Mouse (Mus musculus): Measurements from ENCODE around the gene Rab11b. TPM values are rescaled to one million over a fixed set of nuclear protein-coding genes. Genes with fewer than 3 reads are reported as not detected.
A peak's percentile ranks its signal among the peaks of the same experiment; 100 is the strongest.

The Rab11b gene
- polyA plus RNA-seq (2011; ENCODE audit: insufficient read depth, insufficient read length, low read depth, missing spikeins): 57.9 and 73.6 TPM in 2 replicates

DNA sequence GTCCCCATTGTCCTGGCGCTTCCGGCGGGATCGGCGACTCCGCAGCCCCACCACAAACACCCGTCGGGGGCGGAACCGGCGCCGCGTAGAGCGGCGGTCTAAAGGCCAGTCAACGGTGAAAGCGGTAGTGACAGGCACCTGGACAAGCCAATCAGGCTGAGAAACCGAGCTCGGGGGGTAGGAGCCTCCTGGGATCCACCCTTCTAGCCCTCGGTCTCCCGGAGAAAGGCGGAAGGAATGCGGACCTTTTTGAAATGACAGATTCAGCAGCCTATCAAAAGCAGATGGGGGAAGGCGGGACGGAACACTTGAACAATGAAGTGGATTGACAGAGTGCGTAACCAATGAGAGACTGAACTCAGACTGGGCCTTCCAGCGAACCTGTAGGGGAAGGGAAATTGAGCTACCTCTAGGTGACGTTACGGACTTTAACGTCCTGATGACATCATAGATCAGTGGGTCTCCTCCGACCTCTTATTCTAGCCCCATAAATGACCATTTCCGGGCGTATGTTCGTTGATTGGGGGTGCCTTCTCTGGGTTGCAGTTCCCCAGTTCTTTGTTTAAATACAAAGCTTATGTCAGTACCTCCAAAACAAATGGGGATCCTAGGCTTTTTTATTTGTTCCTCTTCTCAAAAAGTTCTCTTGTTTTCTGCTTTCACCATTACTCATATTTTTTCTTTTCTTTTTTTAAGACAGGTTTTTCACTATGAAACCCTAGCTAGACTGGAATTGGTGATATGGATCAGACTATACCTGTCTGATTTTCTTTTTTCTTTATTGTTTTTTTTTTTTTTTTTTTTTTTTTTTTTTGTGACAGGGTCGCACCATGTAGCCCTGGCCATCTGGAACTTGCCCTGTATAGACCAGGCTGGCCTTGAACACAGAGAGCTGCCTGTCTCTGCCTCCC lies at the start of gene Rab11b:
Gene Rab11b, minus strand, starts transcription at position 276 of the 911 bp plus-strand sequence.
- Histone ChIP-seq H3K4me3 (ENCODE audit: low read depth, low read length) (peak within 1 kb of the TSS; percentile 77), H3K9me3 (replicated peaks; ENCODE audit: control insufficient read depth, insufficient read depth, low read length, poor library complexity, severe bottlenecking) (no peaks in the 10 kb centered on the region), H3K9ac (ENCODE audit: low read depth, poor library complexity, severe bottlenecking) (peak within 1 kb of the TSS; percentile 85), H3K36me3 (ENCODE audit: control insufficient read depth, insufficient read depth, low read length, poor library complexity, severe bottlenecking) (no peaks in the 10 kb centered on the region), H3K27me3 (ENCODE audit: control insufficient read depth, insufficient read depth, low read length, poor library complexity, severe bottlenecking) (no peaks in the 10 kb centered on the region), H3K4me1 (ENCODE audit: control insufficient read depth, insufficient read depth, low read length) (peaks cover under 1% of the 10 kb centered on the region), H3K27ac (ENCODE audit: insufficient read depth, low read length) (peak within 1 kb of the TSS; percentile 82)
- TF ChIP-seq POLR2A (IDR thresholded peaks at IDR 0.05; ENCODE audit: insufficient read depth, low read length) (no peak), CTCF (IDR thresholded peaks at IDR 0.05; ENCODE audit: low read depth, low read length) (no peak), EP300 (IDR thresholded peaks at IDR 0.05; ENCODE audit: insufficient read depth, low read depth, low read length) (no peak)

DNA sequence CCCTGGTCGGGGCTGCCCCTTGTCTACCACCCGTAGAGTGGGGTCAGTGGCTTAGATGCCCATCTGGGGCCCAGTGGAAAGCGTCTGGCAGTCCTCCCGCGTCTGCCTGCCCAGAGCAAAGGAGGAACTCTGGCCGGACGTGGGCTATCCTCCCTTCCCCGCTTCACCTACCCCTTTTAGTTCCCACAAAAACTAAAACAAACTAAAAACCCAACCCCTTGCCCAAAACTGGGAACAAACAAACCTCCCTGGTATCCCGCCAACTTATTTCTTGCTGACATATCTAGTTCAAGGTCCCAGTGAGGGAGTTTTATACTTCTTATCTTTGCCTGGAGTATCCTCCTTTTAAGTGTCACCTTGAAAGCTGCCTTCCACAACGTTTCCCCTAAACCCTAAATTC lies 47.9 kb upstream of the Rab11b start:
- Histone ChIP-seq H3K36me3 (ENCODE audit: control insufficient read depth, insufficient read depth, low read length, poor library complexity, severe bottlenecking) (no peaks in the 10 kb centered on the region), H3K9ac (ENCODE audit: low read depth, poor library complexity, severe bottlenecking) (peak overlapping the region; percentile 64)

DNA sequence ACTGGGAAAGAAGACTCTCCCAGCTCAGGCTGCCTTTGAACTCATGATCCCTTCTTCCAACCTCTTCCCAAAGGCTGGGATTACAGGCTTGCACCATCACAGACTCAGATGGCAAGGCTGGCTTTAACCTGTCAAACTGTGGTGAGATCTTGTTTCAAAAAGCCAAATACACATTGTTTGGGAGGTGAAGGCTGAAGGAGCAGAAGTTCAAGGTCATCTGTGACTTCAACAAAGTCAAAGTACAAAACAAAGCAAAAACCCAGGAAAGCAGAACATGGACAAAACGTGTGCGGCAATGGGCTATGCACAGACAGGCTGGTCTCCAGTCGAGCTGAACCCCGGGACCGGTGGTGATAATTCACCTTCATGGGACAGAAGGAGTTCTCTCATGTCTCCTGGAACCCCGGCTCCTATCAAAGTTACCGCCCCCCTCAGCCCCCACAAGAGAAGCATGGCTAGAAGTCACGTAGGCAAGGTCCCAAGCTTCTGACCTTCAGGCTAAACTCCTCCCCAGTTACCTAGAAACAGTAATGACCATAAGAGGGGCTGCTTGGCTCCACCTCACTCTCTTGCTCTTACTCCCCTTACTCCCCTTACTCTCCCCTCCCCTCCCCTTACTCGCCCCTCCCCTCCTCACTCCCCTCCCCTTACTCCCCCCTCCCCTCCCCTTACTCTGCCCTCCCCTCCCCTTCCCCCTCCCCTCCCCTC lies 47.0 kb upstream of the Rab11b start:
- Histone ChIP-seq H3K27me3 (ENCODE audit: control insufficient read depth, insufficient read depth, low read length, poor library complexity, severe bottlenecking) (no peaks in the 10 kb centered on the region), H3K9me3 (replicated peaks; ENCODE audit: control insufficient read depth, insufficient read depth, low read length, poor library complexity, severe bottlenecking) (no peaks in the 10 kb centered on the region), H3K4me1 (ENCODE audit: control insufficient read depth, insufficient read depth, low read length) (no peaks in the 10 kb centered on the region), H3K9ac (ENCODE audit: low read depth, poor library complexity, severe bottlenecking) (peak overlapping the region; percentile 29; the same call in 1 of the 2 replicates), H3K27ac (ENCODE audit: insufficient read depth, low read length) (peak overlapping the region; percentile 80), H3K4me3 (ENCODE audit: low read depth, low read length) (peak overlapping the region; percentile 60), H3K36me3 (ENCODE audit: control insufficient read depth, insufficient read depth, low read length, poor library complexity, severe bottlenecking) (no peaks in the 10 kb centered on the region)
- TF ChIP-seq EP300 (IDR thresholded peaks at IDR 0.05; ENCODE audit: insufficient read depth, low read depth, low read length): peak; percentile 86
- no peak for TF ChIP-seq CTCF (IDR thresholded peaks at IDR 0.05; ENCODE audit: low read depth, low read length)

More for the DNA sequence above, 47.9 kb upstream of the Rab11b start:
- Histone ChIP-seq H3K9me3 (replicated peaks; ENCODE audit: control insufficient read depth, insufficient read depth, low read length, poor library complexity, severe bottlenecking) (no peaks in the 10 kb centered on the region), H3K27ac (ENCODE audit: insufficient read depth, low read length) (peak overlapping the region; percentile 16), H3K4me3 (ENCODE audit: low read depth, low read length) (peak overlapping the region; percentile 51), H3K4me1 (ENCODE audit: control insufficient read depth, insufficient read depth, low read length) (no peaks in the 10 kb centered on the region), H3K27me3 (ENCODE audit: control insufficient read depth, insufficient read depth, low read length, poor library complexity, severe bottlenecking) (no peaks in the 10 kb centered on the region)
- no peak for TF ChIP-seq POLR2A (IDR thresholded peaks at IDR 0.05; ENCODE audit: insufficient read depth, low read length)
- TF ChIP-seq EP300 (IDR thresholded peaks at IDR 0.05; ENCODE audit: insufficient read depth, low read depth, low read length): no peak
- TF ChIP-seq CTCF (IDR thresholded peaks at IDR 0.05; ENCODE audit: low read depth, low read length): no peak

DNA sequence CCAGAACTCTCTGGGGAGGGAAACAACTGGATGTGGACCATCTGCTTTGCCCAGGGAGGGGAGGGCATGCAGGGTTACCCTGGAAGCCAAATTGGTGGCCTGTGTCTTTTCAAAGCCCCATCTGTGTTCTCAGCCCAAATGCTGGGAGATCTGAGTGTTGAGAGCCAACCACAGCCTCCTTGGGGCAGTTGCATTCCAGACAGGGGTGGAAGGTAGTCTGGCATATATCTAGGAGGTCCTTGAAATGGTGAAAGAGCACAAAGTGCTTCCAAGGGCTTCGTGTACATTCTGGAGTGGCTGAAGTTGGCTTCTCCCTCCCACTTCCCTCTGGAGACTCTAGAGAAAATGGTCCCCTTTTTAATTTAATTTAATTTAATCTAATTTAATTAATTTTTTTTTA lies 44.4 kb upstream of the Rab11b start:
- H3K9me3 ChIP-seq (replicated peaks; ENCODE audit: control insufficient read depth, insufficient read depth, low read length, poor library complexity, severe bottlenecking): no peaks in the 10 kb centered on the region
- H3K4me3 ChIP-seq (ENCODE audit: low read depth, low read length): no peak overlapping the region
- H3K36me3 ChIP-seq (ENCODE audit: control insufficient read depth, insufficient read depth, low read length, poor library complexity, severe bottlenecking): no peaks in the 10 kb centered on the region
- no peak overlapping the region for H3K9ac ChIP-seq (ENCODE audit: low read depth, poor library complexity, severe bottlenecking)
- H3K4me1 ChIP-seq (ENCODE audit: control insufficient read depth, insufficient read depth, low read length): no peaks in the 10 kb centered on the region
- TF ChIP-seq EP300 (IDR thresholded peaks at IDR 0.05; ENCODE audit: insufficient read depth, low read depth, low read length) (no peak), CTCF (IDR thresholded peaks at IDR 0.05; ENCODE audit: low read depth, low read length) (no peak), POLR2A (IDR thresholded peaks at IDR 0.05; ENCODE audit: insufficient read depth, low read length) (no peak)
- peak overlapping the region; percentile 14; the same call in 1 of the 2 replicates for H3K27ac ChIP-seq (ENCODE audit: insufficient read depth, low read length)
- H3K27me3 ChIP-seq (ENCODE audit: control insufficient read depth, insufficient read depth, low read length, poor library complexity, severe bottlenecking): no peaks in the 10 kb centered on the region

DNA sequence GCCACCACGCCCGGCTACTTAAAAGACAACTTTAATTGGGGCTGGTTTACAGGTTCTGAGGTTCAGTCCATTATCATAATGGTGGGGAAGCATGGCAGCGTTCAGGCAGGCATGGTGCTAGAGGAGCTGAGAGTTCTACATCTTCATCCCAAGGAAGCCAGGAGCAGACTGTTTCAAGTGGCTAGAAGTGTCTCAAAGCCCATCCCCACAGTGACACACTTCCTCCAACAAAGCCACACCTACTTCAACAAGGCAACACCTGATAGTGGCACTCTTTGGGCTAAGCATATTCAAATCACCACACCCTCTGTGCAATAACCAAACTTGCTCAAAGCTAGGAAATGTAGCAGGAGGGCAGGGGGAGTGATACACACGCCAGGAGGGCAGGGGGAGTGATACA lies 43.9 kb upstream of the Rab11b start:
- Histone ChIP-seq H3K9me3 (replicated peaks; ENCODE audit: control insufficient read depth, insufficient read depth, low read length, poor library complexity, severe bottlenecking) (no peaks in the 10 kb centered on the region), H3K27ac (ENCODE audit: insufficient read depth, low read length) (peak overlapping the region; percentile 14; the same call in 1 of the 2 replicates), H3K36me3 (ENCODE audit: control insufficient read depth, insufficient read depth, low read length, poor library complexity, severe bottlenecking) (no peaks in the 10 kb centered on the region), H3K4me3 (ENCODE audit: low read depth, low read length) (peak overlapping the region; percentile 27), H3K9ac (ENCODE audit: low read depth, poor library complexity, severe bottlenecking) (no peak overlapping the region), H3K27me3 (ENCODE audit: control insufficient read depth, insufficient read depth, low read length, poor library complexity, severe bottlenecking) (no peaks in the 10 kb centered on the region), H3K4me1 (ENCODE audit: control insufficient read depth, insufficient read depth, low read length) (no peaks in the 10 kb centered on the region)
- TF ChIP-seq EP300 (IDR thresholded peaks at IDR 0.05; ENCODE audit: insufficient read depth, low read depth, low read length): no peak
- TF ChIP-seq CTCF (IDR thresholded peaks at IDR 0.05; ENCODE audit: low read depth, low read length): no peak
- TF ChIP-seq POLR2A (IDR thresholded peaks at IDR 0.05; ENCODE audit: insufficient read depth, low read length): peak; percentile 60
